Mouse (Mus musculus): ENCODE results near the gene Katnal1. TPM values are rescaled to one million over a fixed set of nuclear protein-coding genes. Genes with fewer than 3 reads are reported as not detected.

Katnal1 gene
- polyA plus RNA-seq, 1 experiment, result 10.1 TPM

DNA sequence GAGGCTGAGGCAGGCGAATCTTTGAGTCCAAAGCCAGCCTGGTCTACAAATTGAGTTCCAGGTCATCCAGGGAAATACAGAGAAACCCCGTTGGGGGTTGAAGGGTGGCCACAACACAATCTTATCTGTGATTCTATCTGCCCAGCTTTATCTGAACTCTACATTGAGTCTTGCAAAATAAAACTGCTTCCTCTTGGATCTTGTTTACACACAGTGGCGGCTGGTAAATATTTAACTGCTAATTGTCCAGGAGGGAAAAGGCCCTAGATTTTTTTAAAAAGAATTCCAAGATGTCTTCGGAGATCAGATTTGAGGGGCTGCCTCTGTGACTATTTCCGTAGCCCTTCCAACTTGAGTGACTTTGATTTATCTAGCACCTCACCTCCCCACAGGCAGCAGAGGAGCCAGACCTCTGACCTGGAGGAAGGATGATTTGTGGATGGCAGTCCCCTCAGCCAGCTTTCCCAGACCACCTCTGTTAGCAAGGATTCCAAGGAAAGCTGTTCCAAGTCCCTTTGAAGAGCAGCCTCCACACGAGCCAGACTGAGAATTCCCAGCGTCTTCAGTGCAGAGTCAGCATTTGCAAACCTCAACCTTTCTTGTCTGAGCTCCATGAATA is 39.9 kb upstream of the Katnal1 start:
- Histone ChIP-seq H3K4me1 (ENCODE audit: control insufficient read depth, insufficient read depth, low read length) (peaks cover 2% of the 10 kb centered on the region; the same call in 1 of the 2 replicates), H3K4me3 (replicated peaks; ENCODE audit: control insufficient read depth, low read depth, low read length) (no peak overlapping the region), H3K27ac (ENCODE audit: control insufficient read depth, insufficient read depth, low read depth, low read length, poor library complexity) (no peak overlapping the region)
- 56% methylated on average over 7 of the region's 7 CpGs for WGBS
- TF ChIP-seq CTCF (IDR thresholded peaks at IDR 0.05; ENCODE audit: control insufficient read depth, insufficient read depth, low read length) (no peak), POLR2A (IDR thresholded peaks at IDR 0.05; ENCODE audit: borderline replicate concordance, control insufficient read depth, low read depth, low read length) (no peak)

DNA sequence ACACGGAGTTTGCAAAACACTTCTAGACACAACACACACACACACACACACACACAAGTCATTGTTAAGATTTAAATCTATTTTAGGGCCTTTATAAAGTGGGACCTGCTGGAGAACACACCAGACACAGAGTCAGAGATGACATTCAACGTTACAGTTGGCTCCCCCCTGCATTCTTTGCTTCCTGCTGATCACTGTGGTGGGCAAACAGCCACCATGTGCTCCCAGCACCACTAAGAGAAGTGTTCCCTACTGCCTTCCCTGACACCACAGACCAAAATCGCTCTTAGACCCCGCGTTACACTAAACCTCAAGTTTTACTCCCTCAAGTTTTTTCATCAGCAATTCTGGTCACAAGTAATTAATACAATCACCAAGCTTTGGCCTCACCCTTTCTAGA is 39.1 kb upstream of the Katnal1 start:
- no peak overlapping the region for H3K4me3 ChIP-seq (replicated peaks; ENCODE audit: control insufficient read depth, low read depth, low read length)
- no peak for TF ChIP-seq CTCF (IDR thresholded peaks at IDR 0.05; ENCODE audit: control insufficient read depth, insufficient read depth, low read length)
- no peak for TF ChIP-seq POLR2A (IDR thresholded peaks at IDR 0.05; ENCODE audit: borderline replicate concordance, control insufficient read depth, low read depth, low read length)
- peaks cover 2% of the 10 kb centered on the region; the same call in 1 of the 2 replicates for H3K4me1 ChIP-seq (ENCODE audit: control insufficient read depth, insufficient read depth, low read length)
- H3K27ac ChIP-seq (ENCODE audit: control insufficient read depth, insufficient read depth, low read depth, low read length, poor library complexity), result no peak overlapping the region
- WGBS, result 14% methylated on average over 5 of the region's 5 CpGs

DNA sequence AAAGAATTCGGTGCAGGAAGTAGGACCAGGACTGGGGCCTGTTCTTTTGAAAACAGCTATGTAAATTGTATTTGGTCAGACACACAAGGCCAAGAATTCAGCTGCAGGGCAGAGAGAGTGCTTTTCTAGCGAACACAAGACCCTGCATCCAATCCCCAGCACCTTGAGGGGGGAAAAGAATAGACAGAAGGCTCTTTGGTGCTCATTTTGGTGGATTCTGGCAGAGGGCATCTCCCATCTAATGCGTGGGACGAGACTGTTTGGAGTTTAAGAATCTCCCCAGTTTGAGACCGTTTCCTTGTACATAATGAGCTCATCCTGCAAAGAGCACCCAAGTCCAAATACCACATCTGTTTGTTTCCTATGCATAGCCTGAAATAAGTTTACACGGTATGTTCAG is 37.3 kb upstream of the Katnal1 start:
- no peak overlapping the region for H3K27ac ChIP-seq (ENCODE audit: control insufficient read depth, insufficient read depth, low read depth, low read length, poor library complexity)
- TF ChIP-seq CTCF (IDR thresholded peaks at IDR 0.05; ENCODE audit: control insufficient read depth, insufficient read depth, low read length), result no peak
- no peak for TF ChIP-seq POLR2A (IDR thresholded peaks at IDR 0.05; ENCODE audit: borderline replicate concordance, control insufficient read depth, low read depth, low read length)
- 72% methylated on average over 6 of the region's 6 CpGs for whole genome bisulfite sequencing
- peaks cover 2% of the 10 kb centered on the region; the same call in 1 of the 2 replicates for H3K4me1 ChIP-seq (ENCODE audit: control insufficient read depth, insufficient read depth, low read length)
- no peak overlapping the region for H3K4me3 ChIP-seq (replicated peaks; ENCODE audit: control insufficient read depth, low read depth, low read length)

DNA sequence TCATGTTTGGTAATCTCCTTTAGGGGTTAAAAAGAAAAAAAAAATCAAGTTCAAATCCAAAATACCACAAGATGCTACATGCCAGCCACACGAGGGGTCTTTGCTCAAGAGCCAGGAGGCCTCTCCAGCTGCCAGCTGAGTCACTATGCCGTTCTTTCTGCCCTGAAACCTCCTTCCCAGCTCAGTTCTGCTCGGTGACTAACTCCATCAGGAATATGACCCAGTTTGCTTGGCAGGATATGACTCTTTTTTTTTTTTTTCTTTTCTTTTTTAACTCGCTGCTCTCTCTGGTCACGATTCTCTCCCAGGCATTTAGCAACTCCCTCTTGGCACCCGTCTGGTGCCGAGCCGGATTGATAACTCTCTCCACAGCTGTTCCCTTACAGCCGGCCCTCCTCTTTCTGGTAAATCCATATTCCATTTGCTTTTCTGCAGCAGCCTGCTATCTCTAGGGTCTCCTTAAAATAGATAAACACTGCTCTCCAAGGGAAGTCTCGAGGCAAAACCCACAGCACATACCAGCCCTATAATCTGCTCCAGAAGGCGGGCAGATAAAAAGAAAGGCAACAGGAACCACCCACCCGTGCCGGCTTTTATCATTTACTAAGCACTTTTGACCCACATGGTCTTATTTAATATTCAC is 36.7 kb upstream of the Katnal1 start:
- TF ChIP-seq POLR2A (IDR thresholded peaks at IDR 0.05; ENCODE audit: borderline replicate concordance, control insufficient read depth, low read depth, low read length) (no peak), CTCF (IDR thresholded peaks at IDR 0.05; ENCODE audit: control insufficient read depth, insufficient read depth, low read length) (no peak)
- Histone ChIP-seq H3K4me3 (replicated peaks; ENCODE audit: control insufficient read depth, low read depth, low read length) (no peak overlapping the region), H3K4me1 (ENCODE audit: control insufficient read depth, insufficient read depth, low read length) (peaks cover 2% of the 10 kb centered on the region; the same call in 1 of the 2 replicates), H3K27ac (ENCODE audit: control insufficient read depth, insufficient read depth, low read depth, low read length, poor library complexity) (no peak overlapping the region)
- 39% methylated on average over 13 of the region's 13 CpGs for WGBS

DNA sequence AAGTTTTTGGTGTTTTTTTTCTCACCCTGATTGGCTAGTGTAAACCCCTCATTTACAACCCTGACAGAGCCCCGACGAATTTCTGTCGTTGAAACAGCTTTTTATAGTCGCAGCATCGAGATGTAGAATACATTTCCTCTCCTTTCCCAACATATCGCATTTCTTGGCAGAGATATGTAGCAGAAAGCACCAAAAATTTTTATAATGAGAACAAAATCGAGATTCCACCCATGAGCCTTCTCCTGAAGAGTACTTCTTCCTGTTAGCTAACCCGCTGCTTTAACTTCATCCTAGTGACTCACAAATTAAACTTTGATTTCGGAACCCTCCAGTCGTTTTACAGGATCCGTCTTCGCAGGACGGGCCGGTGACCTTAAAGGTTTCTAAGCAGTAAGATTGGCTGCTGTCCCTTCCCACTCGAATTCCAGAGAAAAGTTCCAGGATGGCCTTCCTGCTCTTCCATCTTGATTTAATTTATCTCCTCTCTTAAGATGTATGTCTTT is 36.0 kb upstream of the Katnal1 start:
- H3K4me3 ChIP-seq (replicated peaks; ENCODE audit: control insufficient read depth, low read depth, low read length), result no peak overlapping the region
- WGBS, result 80% methylated on average over 15 of the region's 15 CpGs
- H3K4me1 ChIP-seq (ENCODE audit: control insufficient read depth, insufficient read depth, low read length), result peaks cover 2% of the 10 kb centered on the region; the same call in 1 of the 2 replicates
- no peak overlapping the region for H3K27ac ChIP-seq (ENCODE audit: control insufficient read depth, insufficient read depth, low read depth, low read length, poor library complexity)
- TF ChIP-seq POLR2A (IDR thresholded peaks at IDR 0.05; ENCODE audit: borderline replicate concordance, control insufficient read depth, low read depth, low read length) (no peak), CTCF (IDR thresholded peaks at IDR 0.05; ENCODE audit: control insufficient read depth, insufficient read depth, low read length) (no peak)

DNA sequence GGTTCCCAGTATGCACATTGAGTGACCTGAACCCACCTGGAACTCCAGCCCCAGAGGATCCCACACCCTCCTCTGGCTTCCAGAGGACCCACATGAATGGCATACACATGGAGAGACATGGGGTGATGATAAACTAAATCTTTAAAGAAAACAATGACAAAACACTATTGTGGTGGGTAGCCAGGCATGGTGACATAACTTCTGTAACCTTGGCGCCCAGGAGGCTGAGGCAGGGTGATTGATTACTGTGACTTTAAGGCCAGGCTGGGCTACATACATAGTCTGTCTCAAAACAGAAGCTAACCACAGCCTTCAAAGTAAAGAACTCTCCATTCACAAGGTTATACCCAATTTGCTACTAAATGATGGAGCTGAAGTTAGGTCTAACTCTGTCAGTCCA is 35.1 kb upstream of the Katnal1 start:
- 61% methylated on average over 1 of the region's 1 CpGs for WGBS
- H3K4me3 ChIP-seq (replicated peaks; ENCODE audit: control insufficient read depth, low read depth, low read length), result no peak overlapping the region
- TF ChIP-seq POLR2A (IDR thresholded peaks at IDR 0.05; ENCODE audit: borderline replicate concordance, control insufficient read depth, low read depth, low read length) (no peak), CTCF (IDR thresholded peaks at IDR 0.05; ENCODE audit: control insufficient read depth, insufficient read depth, low read length) (no peak)
- H3K4me1 ChIP-seq (ENCODE audit: control insufficient read depth, insufficient read depth, low read length), result no peaks in the 10 kb centered on the region; the same call in 1 of the 2 replicates
- no peak overlapping the region for H3K27ac ChIP-seq (ENCODE audit: control insufficient read depth, insufficient read depth, low read depth, low read length, poor library complexity)

DNA sequence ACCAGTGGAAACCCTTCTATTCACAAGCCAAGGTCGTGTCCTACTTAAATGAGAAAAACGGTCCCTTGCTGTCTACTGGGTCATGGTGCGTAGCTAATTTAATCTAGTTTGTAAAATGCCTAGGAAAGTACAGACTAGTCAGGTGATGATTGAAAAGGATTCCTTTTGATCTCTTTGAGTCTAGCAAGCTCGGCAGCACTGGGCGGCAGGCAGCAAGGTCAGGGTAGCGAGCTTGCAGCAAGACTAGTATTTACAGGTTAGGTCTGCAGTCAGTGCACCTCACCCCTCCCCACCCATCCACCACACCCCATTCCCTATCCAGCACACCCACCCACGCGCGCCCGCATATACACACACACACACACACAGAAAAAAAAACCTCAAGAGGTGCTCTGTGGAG is 31.1 kb upstream of the Katnal1 start:
- 78% methylated on average over 10 of the region's 10 CpGs for WGBS
- H3K4me3 ChIP-seq (replicated peaks; ENCODE audit: control insufficient read depth, low read depth, low read length), result no peak overlapping the region
- no peak overlapping the region; the same call in 1 of the 2 replicates for H3K27ac ChIP-seq (ENCODE audit: control insufficient read depth, insufficient read depth, low read depth, low read length, poor library complexity)
- TF ChIP-seq POLR2A (IDR thresholded peaks at IDR 0.05; ENCODE audit: borderline replicate concordance, control insufficient read depth, low read depth, low read length) (no peak), CTCF (IDR thresholded peaks at IDR 0.05; ENCODE audit: control insufficient read depth, insufficient read depth, low read length) (no peak)
- no peaks in the 10 kb centered on the region; the same call in 1 of the 2 replicates for H3K4me1 ChIP-seq (ENCODE audit: control insufficient read depth, insufficient read depth, low read length)
